Mouse (Mus musculus) hindbrain, embryonic 13.5 days (tissue): ENCODE results near the gene Rrn3. TPM values are rescaled to one million over a fixed set of nuclear protein-coding genes. Genes with fewer than 3 reads are reported as not detected.
A peak's percentile ranks its signal among the peaks of the same experiment; 100 is the strongest.

Experiments
- ATAC-seq: fragments of 200-750 bp; cut with Nextera tagmentation; 2 replicates; pipeline ENCODE4 v1.8.0; 2017; ENCODE audit warnings: moderate TSS enrichment; ENCODE audit not compliant: low FRiP score
- H3K27ac ChIP-seq: fragments of 300-500 bp; sonication (generic); 2 replicates; pipeline ENCODE4 v1.5.1; 2015; ENCODE audit warnings: inconsistent platforms, mild to moderate bottlenecking, moderate library complexity
- H3K27me3 ChIP-seq: fragments of 300-500 bp; sonication (generic); 2 replicates; pipeline ENCODE4 v1.6.1; 2015; ENCODE audit warnings: mild to moderate bottlenecking, inconsistent platforms
- H3K36me3 ChIP-seq: fragments of 300-500 bp; sonication (generic); 2 replicates; pipeline ENCODE4 v1.6.1; 2015; ENCODE audit warnings: mild to moderate bottlenecking, inconsistent platforms
- H3K4me1 ChIP-seq: fragments of 300-500 bp; sonication (generic); replicated peaks from 2 replicates; pipeline ENCODE4 v1.6.1; 2015; ENCODE audit warnings: inconsistent platforms
- H3K4me2 ChIP-seq: fragments of 300-500 bp; sonication (generic); 2 replicates; pipeline ENCODE4 v1.6.1; 2015; ENCODE audit warnings: inconsistent platforms, mild to moderate bottlenecking, moderate library complexity
- H3K4me3 ChIP-seq: fragments of 300-500 bp; sonication (generic); 2 replicates; pipeline ENCODE4 v1.5.1; 2015; ENCODE audit warnings: mild to moderate bottlenecking, inconsistent platforms
- H3K9ac ChIP-seq: fragments of 300-500 bp; sonication (generic); 2 replicates; pipeline ENCODE4 v1.6.1; 2015; ENCODE audit warnings: mild to moderate bottlenecking, inconsistent platforms
- H3K9me3 ChIP-seq: fragments of 300-500 bp; sonication (generic); 2 replicates; pipeline ENCODE4 v1.6.1; 2016; ENCODE audit warnings: inconsistent platforms
- WGBS: fragments of 180-500 bp; shearing (Covaris S2); methylation state at CpG from one replicate; pipeline ENCODE4 v1.1.7; 2015; 5-methylcytosine and 5-hydroxymethylcytosine counted together
- microRNA-seq: library from miRNA; unstranded; fragments of <30 nt; microRNA quantifications from one replicate; pipeline ENCODE4, GENCODE M21; 2016
- polyA plus RNA-seq: library from polyadenylated mRNA; unstranded; fragments of >200 nt; fragmentation: Nextera tagmentation; extraction: Ambion mirVana; gene quantifications from 2 replicates; pipeline ENCODE4 v1.2.1, GENCODE M21; 2015

Rrn3 gene
- polyA plus RNA-seq, 1 experiment from 2014 or later: 124 TPM

DNA sequence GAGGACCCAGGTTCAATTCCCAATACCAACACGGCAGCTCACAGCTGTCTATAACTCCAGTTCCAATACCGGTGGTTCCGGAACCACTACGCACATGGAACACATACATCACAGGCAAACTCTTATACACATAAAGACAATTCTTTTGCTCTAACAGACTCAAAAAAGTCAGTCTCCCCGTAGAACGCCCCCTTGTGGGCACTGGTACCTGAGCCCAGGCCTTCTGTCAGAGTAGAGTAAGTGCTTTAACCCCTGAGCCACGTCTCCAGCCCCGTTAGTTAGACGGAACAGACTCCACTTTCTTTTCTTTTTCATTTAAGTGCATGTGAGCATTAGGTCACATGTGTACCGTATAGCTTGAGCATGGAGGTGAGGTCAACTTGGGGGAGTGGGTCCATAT is 49.9 kb downstream of the Rrn3 start:
- Histone ChIP-seq H3K9ac (no peak overlapping the region), H3K4me2 (no peak overlapping the region), H3K27ac (no peak overlapping the region), H3K27me3 (no peaks in the 10 kb centered on the region), H3K4me1 (no peaks in the 10 kb centered on the region), H3K4me3 (no peak overlapping the region), H3K36me3 (peaks cover 88% of the 10 kb centered on the region), H3K9me3 (no peaks in the 10 kb centered on the region)
- WGBS: 92% methylated on average over 10 of the region's 10 CpGs
- no peak for ATAC-seq

DNA sequence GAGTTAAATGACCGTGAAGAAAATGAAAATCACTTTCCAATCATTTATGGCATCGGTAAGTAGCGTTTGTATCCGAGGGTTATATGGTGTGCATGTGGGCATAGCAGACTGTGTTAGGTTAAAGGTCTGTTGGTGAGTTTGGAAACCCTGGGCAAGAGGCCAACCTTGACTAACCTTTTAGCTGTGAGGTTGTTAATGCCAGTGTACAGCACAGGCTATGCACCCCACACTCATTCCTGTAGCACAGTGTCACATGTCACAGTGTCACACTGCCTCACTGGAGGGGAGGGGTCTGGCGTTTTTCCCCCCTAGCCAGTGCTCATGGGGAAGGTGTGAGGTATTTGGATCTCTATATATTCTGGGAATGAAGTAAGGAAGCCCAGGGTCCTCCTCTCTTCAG is 51.1 kb downstream of the Rrn3 start:
- H3K27ac ChIP-seq: no peak overlapping the region
- peaks cover 99% of the 10 kb centered on the region for H3K36me3 ChIP-seq
- 0 out of 2 replicates have a peak, but pooled peaks have one; percentile 33 for ATAC-seq
- H3K9me3 ChIP-seq: no peaks in the 10 kb centered on the region
- H3K9ac ChIP-seq: no peak overlapping the region
- no peak overlapping the region for H3K4me3 ChIP-seq
- no peak overlapping the region for H3K4me2 ChIP-seq
- no peaks in the 10 kb centered on the region for H3K27me3 ChIP-seq
- no peaks in the 10 kb centered on the region for H3K4me1 ChIP-seq
- 94% methylated on average over 5 of the region's 5 CpGs for WGBS

DNA sequence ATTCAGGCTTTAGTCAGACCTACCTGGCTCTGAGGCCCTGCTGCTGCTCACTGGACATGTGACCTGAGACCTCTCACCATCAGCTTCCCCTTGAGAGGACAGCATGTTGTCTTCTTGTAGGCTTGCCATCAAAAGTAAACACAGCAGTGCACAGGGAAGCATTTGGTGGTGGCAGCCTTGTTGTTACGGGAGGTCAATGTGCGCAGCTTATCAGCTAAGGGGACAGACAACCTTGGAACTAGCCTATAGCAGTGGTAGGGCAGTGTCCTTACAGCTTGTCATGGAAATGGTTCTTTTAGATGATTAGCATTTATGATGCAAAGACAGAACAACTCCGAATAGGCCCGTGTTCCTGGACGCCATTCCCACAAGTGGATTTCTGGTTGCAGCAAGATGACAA is 53.9 kb downstream of the Rrn3 start:
- no peak overlapping the region for H3K4me3 ChIP-seq
- no peak overlapping the region for H3K27ac ChIP-seq
- no peak for ATAC-seq
- WGBS: 96% methylated on average over 5 of the region's 5 CpGs
- no peaks in the 10 kb centered on the region for H3K9me3 ChIP-seq
- H3K36me3 ChIP-seq: peaks cover 100% of the 10 kb centered on the region
- no peak overlapping the region for H3K9ac ChIP-seq
- no peak overlapping the region for H3K4me2 ChIP-seq
- no peaks in the 10 kb centered on the region for H3K4me1 ChIP-seq
- no peaks in the 10 kb centered on the region for H3K27me3 ChIP-seq

- Histone ChIP-seq H3K4me3 (no peak overlapping the region), H3K36me3 (peaks cover 86% of the 10 kb centered on the region), H3K4me2 (no peak overlapping the region), H3K4me1 (no peaks in the 10 kb centered on the region), H3K9ac (no peak overlapping the region), H3K27ac (no peak overlapping the region), H3K9me3 (no peaks in the 10 kb centered on the region), H3K27me3 (no peaks in the 10 kb centered on the region)
- ATAC-seq: no peak
- WGBS: 90% methylated on average over 7 of the region's 7 CpGs
These were observed 59.5 kb downstream of the Rrn3 start for GRCm38 (mm10) chr16:13840056-13840455.

DNA sequence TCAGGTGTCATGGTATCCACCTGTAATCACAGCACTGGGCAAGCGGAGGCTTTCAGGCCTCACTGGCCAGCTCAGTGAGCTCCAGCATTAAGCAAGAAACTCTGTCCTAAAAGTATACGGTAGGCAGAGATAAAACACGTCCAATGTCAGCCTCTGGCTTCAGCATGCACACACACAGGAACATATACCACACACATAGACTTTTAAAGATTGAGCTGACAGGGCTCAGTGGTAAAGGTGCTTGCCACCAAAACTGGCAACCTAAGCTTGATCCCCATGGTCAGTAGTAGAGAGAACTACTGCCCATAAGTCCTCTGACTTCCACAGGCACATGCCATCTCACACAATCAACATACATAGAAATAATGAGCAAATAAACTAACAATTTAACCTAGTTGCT is 60.4 kb downstream of the Rrn3 start:
- no peak overlapping the region for H3K9ac ChIP-seq
- H3K27me3 ChIP-seq: no peaks in the 10 kb centered on the region
- H3K4me2 ChIP-seq: no peak overlapping the region
- no peak overlapping the region for H3K4me3 ChIP-seq
- H3K36me3 ChIP-seq: peaks cover 84% of the 10 kb centered on the region
- ATAC-seq: no peak
- WGBS: 95% methylated on average over 3 of the region's 3 CpGs
- H3K9me3 ChIP-seq: no peaks in the 10 kb centered on the region
- H3K27ac ChIP-seq: no peak overlapping the region
- H3K4me1 ChIP-seq: no peaks in the 10 kb centered on the region

- no peak overlapping the region for H3K4me3 ChIP-seq
- ATAC-seq: no peak
- no peaks in the 10 kb centered on the region for H3K9me3 ChIP-seq
- no peak overlapping the region for H3K9ac ChIP-seq
- no peaks in the 10 kb centered on the region for H3K4me1 ChIP-seq
- peaks cover 60% of the 10 kb centered on the region for H3K36me3 ChIP-seq
- 96% methylated on average over 5 of the region's 5 CpGs for WGBS
- H3K27me3 ChIP-seq: no peaks in the 10 kb centered on the region
- H3K27ac ChIP-seq: no peak overlapping the region
- no peak overlapping the region for H3K4me2 ChIP-seq
These were observed 64.5 kb downstream of the Rrn3 start for GRCm38 (mm10) chr16:13845031-13845430.

GRCm38 (mm10) chr16:13846675-13847074 is 66.2 kb downstream of the Rrn3 start:
- H3K4me2 ChIP-seq: no peak overlapping the region
- H3K4me1 ChIP-seq: no peaks in the 10 kb centered on the region
- H3K27me3 ChIP-seq: no peaks in the 10 kb centered on the region
- no peaks in the 10 kb centered on the region for H3K9me3 ChIP-seq
- peaks cover 52% of the 10 kb centered on the region for H3K36me3 ChIP-seq
- H3K9ac ChIP-seq: no peak overlapping the region
- ATAC-seq: no peak
- WGBS: 96% methylated on average over 1 of the region's 1 CpGs
- no peak overlapping the region for H3K27ac ChIP-seq
- no peak overlapping the region for H3K4me3 ChIP-seq

DNA sequence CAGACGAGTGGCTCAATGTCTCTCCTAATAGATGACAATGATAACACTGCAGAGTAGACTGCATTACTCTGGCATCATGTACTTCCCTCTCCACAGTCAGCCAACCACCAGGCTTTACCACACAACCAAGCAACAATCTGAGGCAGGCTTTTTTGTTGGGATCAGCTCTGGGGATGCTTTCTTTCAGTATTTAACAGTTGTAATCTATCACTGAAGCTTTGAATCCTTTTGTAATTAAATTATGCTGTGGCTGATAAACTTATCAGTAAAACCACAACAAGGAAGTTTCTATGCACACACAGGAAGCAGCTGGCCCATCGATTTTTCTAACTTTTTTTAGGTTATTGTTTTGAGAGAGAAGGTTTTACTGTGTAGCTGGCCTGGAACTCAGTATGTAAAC is 67.8 kb downstream of the Rrn3 start:
- Histone ChIP-seq H3K4me3 (no peak overlapping the region), H3K36me3 (peaks cover 57% of the 10 kb centered on the region), H3K9me3 (no peaks in the 10 kb centered on the region), H3K27ac (no peak overlapping the region), H3K4me2 (no peak overlapping the region), H3K9ac (no peak overlapping the region), H3K27me3 (no peaks in the 10 kb centered on the region), H3K4me1 (no peaks in the 10 kb centered on the region)
- WGBS: 80% methylated on average over 2 of the region's 2 CpGs
- ATAC-seq: no peak

DNA sequence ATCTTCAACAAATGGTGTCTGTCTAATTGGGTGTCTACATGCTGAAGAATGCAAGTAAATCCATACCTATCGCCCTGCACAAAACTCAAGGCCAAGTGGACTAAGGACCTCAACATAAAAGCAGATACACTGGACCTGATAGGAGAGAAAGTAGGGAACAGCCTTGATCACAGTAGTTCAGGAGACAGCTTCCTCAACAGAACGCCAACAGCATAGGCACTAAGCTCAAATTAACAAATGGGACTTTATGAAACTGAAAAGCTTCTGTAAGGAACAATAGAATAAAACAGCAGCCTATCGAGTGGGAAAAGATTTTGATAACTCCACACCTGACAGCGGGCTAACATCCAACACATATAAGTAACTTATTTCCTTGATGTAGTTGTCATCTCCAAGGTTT is 70.9 kb downstream of the Rrn3 start:
- H3K4me2 ChIP-seq: no peak overlapping the region
- WGBS: 94% methylated on average over 4 of the region's 4 CpGs
- no peak overlapping the region for H3K27ac ChIP-seq
- ATAC-seq: no peak
- H3K4me1 ChIP-seq: no peaks in the 10 kb centered on the region
- no peak overlapping the region for H3K4me3 ChIP-seq
- H3K9ac ChIP-seq: no peak overlapping the region
- H3K27me3 ChIP-seq: no peaks in the 10 kb centered on the region
- no peaks in the 10 kb centered on the region for H3K9me3 ChIP-seq
- peaks cover 46% of the 10 kb centered on the region for H3K36me3 ChIP-seq

DNA sequence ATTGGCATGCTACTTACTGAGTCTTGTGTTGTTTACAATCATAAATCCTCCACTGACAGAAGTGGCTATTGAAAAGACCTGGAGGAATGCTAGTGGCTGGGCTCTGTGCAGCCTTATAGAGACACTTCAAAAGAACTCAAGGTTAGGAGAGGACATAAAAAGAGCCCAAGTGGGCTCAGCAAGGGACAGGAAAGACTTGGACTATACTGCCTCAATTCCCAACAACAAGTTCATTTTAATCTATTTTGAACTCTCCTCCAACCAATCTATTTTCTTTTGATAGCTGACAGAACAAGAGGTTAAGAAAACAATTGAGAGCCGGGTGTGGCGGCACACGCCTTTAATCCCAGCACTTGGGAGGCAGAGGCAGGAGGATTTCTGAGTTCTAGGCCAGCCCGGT is 73.4 kb downstream of the Rrn3 start:
- no peak overlapping the region for H3K27ac ChIP-seq
- no peaks in the 10 kb centered on the region for H3K27me3 ChIP-seq
- no peak overlapping the region for H3K4me3 ChIP-seq
- H3K9ac ChIP-seq: no peak overlapping the region
- no peak for ATAC-seq
- no peaks in the 10 kb centered on the region for H3K9me3 ChIP-seq
- 96% methylated on average over 4 of the region's 4 CpGs for WGBS
- H3K36me3 ChIP-seq: peaks cover 52% of the 10 kb centered on the region
- no peak overlapping the region for H3K4me2 ChIP-seq
- no peaks in the 10 kb centered on the region for H3K4me1 ChIP-seq

Small RNA genes lying within 50 kb of the gene (microRNA-seq; reads per million reads assigned to microRNA genes)
- not detected for gene Gm27734

Other genes starting within 250 kb of the Rrn3 start
- 36.2 and 37.3 TPM in 2 replicates for gene Parn, start 112.5 kb upstream of the Rrn3 start, polyA plus RNA-seq
- 51.5 and 54.6 TPM in 2 replicates for gene Bfar, start 108.8 kb upstream of the Rrn3 start, polyA plus RNA-seq
- gene 3110001I22Rik, start 108.8 kb upstream of the Rrn3 start, polyA plus RNA-seq: 8.5 and 8.9 TPM in 2 replicates
- 0.56 and 1.1 TPM in 2 replicates for gene Pla2g10, start 49.7 kb upstream of the Rrn3 start, polyA plus RNA-seq
- 224 and 232 TPM in 2 replicates for gene Ntan1, start 38.1 kb downstream of the Rrn3 start, polyA plus RNA-seq
- 67.3 and 74.7 TPM in 2 replicates for gene Pdxdc1, start 122.4 kb downstream of the Rrn3 start, polyA plus RNA-seq
- gene Mpv17l, start 122.5 kb downstream of the Rrn3 start, polyA plus RNA-seq: 16.0 and 17.0 TPM in 2 replicates
- gene 2900011O08Rik, start 205.9 kb downstream of the Rrn3 start, polyA plus RNA-seq: 128 and 134 TPM in 2 replicates
- gene Ifitm7, start 206.2 kb downstream of the Rrn3 start, polyA plus RNA-seq: 1.1 and 1.3 TPM in 2 replicates